Mouse (Mus musculus): ENCODE results near the gene Tmem231. TPM values are rescaled to one million over a fixed set of nuclear protein-coding genes. Genes with fewer than 3 reads are reported as not detected.

The Tmem231 gene
- 0.54 and 2.1 TPM in 2 replicates for polyA plus RNA-seq (2012; ENCODE audit: insufficient read depth, insufficient read length, missing spikeins)

DNA sequence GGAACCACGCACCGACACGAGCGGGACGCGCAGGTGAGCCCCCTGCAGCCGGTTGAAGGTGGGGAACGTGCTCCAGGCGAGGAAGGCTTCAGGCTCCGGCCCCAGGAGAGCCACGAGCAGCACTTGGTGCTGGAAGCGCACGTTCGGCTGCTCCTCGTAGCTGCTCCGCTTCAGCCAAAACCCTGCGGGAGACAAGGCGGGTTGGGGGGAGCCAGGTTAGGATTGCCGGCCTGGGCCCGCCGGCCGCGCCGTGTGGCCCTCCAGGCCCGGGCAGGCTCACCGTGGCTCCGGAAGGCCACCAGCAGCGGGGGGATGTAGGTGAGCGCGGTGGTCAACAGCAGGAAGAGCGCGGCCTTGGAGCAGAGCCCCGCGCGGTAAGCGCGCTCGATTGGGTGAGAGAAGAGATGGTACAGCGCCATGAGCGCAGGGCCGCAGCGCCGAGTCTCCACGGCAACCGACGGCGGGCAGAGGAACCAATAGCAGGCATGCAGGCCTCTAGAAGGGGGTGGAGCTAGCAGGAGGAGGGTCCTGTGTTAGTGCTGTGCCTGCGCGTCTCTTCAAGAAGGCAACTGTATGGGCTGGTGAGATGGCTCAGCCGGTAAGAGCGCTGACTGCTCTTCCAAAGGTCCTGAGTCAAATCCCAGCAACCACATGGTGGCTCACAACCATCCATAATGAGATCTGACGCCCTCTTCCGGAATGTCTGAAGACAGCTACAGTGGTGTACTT is at the start of gene Tmem231:
Gene Tmem231, minus strand, starts transcription at position 534 of the 729 bp plus-strand sequence.
- Histone ChIP-seq H3K4me1 (ENCODE audit: control insufficient read depth, insufficient read depth, insufficient read length, low read length) (no peaks in the 10 kb centered on the region; the same call in 1 of the 2 replicates), H3K27ac (replicated peaks; ENCODE audit: low read depth, low read length) (no peak within 1 kb of the TSS), H3K4me3 (ENCODE audit: insufficient read depth, low read depth, low read length) (peak within 1 kb of the TSS; percentile 82)

DNA sequence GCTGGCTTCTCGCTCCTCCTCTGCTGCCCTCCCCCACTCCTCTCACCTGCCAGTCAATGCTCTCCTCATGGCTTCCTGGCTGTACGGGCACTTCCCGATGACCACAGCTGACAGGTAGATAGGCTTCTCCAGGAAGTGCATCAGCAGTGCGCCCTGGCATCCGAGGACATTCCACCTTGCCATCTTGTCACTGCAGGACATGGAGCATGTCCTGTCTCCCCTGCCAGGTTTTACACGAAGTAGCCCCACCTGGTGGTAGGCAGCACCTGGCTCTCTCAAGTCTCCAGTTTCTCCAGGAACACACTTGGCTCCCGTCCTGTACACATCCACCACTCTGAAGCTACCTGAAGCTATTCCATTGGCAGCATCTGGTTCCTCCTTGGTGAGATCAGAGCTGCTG is 48.4 kb upstream of the Tmem231 start:
- H3K4me1 ChIP-seq (ENCODE audit: control insufficient read depth, insufficient read depth, insufficient read length, low read length), result no peaks in the 10 kb centered on the region
- H3K27ac ChIP-seq (replicated peaks; ENCODE audit: low read depth, low read length), result no peak overlapping the region
- H3K4me3 ChIP-seq (ENCODE audit: insufficient read depth, low read depth, low read length), result no peak overlapping the region

DNA sequence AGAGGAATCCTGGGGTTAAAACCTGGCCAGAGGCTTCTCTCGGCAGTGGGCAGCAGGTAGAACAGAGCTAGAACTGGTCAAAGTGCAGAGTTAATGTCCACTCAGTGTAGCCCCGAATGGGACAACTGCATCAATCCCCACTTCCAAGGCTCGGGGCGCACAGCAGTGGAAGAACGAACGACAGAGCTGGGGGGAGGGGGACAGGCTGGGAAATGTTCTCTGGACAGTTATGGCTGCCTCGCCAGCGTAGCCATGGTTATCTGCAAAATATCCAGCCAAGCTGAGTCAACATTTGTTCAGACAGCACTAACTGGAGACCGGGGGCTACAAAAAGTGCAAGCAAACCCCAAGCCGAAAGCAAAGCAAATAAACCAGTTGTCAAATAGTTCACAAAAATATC is 44.5 kb upstream of the Tmem231 start:
- H3K4me1 ChIP-seq (ENCODE audit: control insufficient read depth, insufficient read depth, insufficient read length, low read length), result no peaks in the 10 kb centered on the region
- no peak overlapping the region for H3K4me3 ChIP-seq (ENCODE audit: insufficient read depth, low read depth, low read length)
- H3K27ac ChIP-seq (replicated peaks; ENCODE audit: low read depth, low read length), result no peak overlapping the region

DNA sequence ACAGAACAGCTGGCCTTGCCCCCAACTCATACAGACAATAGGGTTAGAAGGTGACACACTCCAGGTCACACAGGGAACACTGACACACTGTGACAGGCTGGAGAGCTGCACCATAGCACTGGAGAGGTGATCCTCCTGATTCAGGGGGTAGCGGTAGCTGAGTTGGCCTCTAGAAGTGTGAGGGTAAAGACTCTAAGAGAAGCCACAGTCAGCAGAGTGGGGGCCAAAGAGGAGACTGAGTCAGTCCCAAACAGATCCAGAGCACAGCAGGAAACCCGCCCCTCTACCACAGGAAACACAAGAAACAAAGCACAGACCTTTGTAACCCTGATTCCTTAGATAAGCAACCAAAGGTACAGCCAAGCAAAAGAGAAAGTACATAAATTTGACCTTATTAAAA is 42.6 kb upstream of the Tmem231 start:
- H3K4me3 ChIP-seq (ENCODE audit: insufficient read depth, low read depth, low read length), result no peak overlapping the region
- no peak overlapping the region; the same call in 1 of the 2 replicates for H3K27ac ChIP-seq (replicated peaks; ENCODE audit: low read depth, low read length)
- no peaks in the 10 kb centered on the region for H3K4me1 ChIP-seq (ENCODE audit: control insufficient read depth, insufficient read depth, insufficient read length, low read length)

DNA sequence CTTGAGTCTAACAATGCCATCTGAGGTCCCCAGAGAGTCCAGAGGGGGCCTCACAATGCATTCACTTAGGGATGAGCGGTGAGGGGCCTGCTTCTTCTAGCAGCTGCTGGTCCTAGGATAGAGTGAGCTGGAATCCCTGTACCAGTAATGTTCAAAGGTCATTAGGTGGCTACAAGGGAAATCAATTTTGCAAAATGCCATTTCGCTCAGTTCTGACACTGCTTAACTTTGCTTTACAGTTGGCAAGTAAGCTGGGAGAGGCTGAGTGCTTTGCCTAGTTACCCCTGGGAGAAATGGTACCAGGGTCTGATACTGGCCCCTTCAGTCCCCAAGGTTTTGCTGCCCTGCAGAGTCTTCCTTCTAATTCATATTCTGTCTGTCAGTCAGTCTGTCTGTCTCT is 42.0 kb upstream of the Tmem231 start:
- Histone ChIP-seq H3K4me3 (ENCODE audit: insufficient read depth, low read depth, low read length) (no peak overlapping the region), H3K4me1 (ENCODE audit: control insufficient read depth, insufficient read depth, insufficient read length, low read length) (no peaks in the 10 kb centered on the region), H3K27ac (replicated peaks; ENCODE audit: low read depth, low read length) (no peak overlapping the region)

DNA sequence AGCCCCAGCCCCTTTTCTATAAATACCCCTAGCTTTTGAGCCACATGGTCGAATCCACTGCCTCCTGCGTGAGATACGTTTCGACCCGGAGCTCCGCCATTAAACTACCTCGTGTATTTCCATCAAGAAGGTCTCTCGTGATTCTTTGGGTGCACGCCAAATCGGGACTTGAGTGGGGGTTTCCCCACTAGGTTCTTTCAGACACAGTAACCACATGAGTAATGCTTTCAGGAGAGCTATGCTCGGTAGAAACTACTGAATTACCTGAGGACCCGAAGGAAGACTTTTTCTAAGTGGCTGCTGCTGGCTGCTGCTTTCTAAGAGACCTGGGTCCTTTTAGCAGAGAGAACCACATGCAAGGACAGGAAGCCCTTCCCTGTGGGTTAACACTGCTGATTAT is 40.5 kb upstream of the Tmem231 start:
- no peak overlapping the region for H3K4me3 ChIP-seq (ENCODE audit: insufficient read depth, low read depth, low read length)
- H3K4me1 ChIP-seq (ENCODE audit: control insufficient read depth, insufficient read depth, insufficient read length, low read length), result no peaks in the 10 kb centered on the region
- no peak overlapping the region for H3K27ac ChIP-seq (replicated peaks; ENCODE audit: low read depth, low read length)

DNA sequence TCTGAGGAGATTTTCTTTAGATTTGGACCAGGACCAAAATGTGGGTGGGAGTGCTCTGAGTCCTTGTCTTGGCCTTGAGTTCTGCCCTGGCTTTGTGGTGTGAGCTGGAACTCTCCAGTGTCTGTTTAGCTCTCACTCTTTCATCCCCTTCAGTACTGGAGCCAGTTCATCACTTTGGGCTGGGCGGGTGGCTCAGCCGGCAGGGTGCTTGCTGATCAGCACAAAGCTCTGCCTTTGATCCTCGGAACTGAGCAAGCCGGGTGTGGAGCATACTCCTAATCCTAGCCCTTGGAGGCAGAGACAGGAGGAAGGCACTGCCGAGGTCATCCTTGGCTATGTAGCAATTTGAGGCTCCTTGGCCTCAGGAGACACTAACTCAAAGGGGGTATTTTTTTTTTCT is 35.3 kb upstream of the Tmem231 start:
- Histone ChIP-seq H3K4me3 (ENCODE audit: insufficient read depth, low read depth, low read length) (no peak overlapping the region), H3K4me1 (ENCODE audit: control insufficient read depth, insufficient read depth, insufficient read length, low read length) (no peaks in the 10 kb centered on the region), H3K27ac (replicated peaks; ENCODE audit: low read depth, low read length) (no peak overlapping the region)

DNA sequence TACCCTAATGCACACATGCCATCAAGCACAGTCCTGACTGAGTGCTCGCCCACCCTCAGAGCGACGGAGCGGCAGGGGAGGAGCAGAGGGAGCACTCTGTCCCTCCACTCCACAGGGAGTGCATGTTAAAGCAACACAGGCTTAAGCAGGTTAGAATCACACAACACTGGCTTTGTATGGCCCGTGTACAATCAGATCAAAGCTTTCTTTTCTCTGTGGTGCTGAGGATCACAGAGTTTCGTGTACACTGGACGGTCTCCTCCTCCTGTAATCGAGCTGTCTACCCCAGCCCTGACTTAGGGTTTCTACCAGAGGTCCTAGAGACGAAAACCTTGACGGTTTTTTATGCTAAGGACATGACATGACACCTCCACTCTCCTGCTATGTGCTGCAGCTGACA is 34.9 kb upstream of the Tmem231 start:
- Histone ChIP-seq H3K27ac (replicated peaks; ENCODE audit: low read depth, low read length) (no peak overlapping the region), H3K4me1 (ENCODE audit: control insufficient read depth, insufficient read depth, insufficient read length, low read length) (no peaks in the 10 kb centered on the region), H3K4me3 (ENCODE audit: insufficient read depth, low read depth, low read length) (no peak overlapping the region)

DNA sequence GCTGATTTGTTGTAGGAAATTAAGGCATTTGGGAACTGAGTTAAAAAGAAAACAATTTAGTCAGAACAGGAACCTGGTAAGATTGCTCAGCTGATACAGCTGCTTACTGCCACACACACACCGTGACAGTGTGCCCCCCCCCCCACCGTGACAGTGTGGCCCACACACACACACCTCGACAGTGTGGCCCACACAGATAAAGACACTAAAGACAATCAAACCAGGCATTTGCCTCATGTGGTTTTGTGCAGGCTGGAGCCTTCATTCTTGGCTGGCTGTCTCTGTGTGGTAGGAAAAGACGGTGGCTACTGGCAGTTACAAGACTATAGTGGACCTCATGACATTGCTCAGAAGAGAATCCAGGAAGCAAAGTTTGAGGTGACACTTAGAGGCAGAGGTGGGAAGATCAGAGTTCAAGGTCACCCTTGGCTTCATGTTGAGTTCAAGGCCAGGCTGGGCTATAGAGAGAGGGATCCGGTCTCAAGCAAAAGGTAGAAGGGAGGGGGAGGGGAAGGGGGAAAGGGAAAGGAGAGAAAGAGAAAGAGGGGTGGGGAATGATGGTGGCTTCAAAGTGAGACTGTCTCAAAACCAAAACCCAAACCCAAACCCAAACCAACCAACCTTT is 33.7 kb upstream of the Tmem231 start:
- Histone ChIP-seq H3K4me3 (ENCODE audit: insufficient read depth, low read depth, low read length) (no peak overlapping the region), H3K4me1 (ENCODE audit: control insufficient read depth, insufficient read depth, insufficient read length, low read length) (no peaks in the 10 kb centered on the region), H3K27ac (replicated peaks; ENCODE audit: low read depth, low read length) (no peak overlapping the region)

DNA sequence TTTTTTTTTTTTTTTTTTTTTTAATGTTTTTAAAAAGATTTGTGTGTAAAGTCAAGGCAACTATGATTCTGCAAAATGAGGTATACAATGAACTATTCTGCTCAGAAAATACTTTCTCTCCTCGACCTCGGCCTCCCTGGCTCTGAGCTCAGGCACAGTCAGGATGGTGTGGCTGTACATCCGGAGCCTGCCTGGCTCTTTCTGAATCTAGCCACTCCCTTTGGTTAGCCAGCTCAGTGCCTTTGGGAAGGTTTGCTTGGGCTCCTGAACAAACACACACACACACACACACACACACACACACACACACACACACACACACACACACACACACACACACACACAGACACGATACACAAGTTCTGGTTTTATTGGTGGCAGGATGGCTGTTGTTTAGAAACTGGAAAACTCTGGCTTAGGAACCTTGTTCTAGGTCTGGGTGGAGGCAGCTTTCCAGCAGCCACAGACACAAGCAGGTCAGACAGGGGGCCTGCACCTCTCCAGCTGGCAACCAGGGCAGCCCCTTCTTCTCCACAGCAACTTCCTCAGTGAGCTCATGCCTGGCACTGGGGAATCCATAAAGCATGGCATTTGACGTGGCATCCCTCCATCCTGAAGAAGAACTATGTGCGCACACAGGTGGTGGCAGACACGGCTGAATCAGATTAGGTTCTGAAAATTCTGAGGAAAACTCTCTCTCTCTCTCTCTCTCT is 31.3 kb upstream of the Tmem231 start:
- H3K4me3 ChIP-seq (ENCODE audit: insufficient read depth, low read depth, low read length), result no peak overlapping the region
- H3K4me1 ChIP-seq (ENCODE audit: control insufficient read depth, insufficient read depth, insufficient read length, low read length), result no peaks in the 10 kb centered on the region
- H3K27ac ChIP-seq (replicated peaks; ENCODE audit: low read depth, low read length), result no peak overlapping the region

DNA sequence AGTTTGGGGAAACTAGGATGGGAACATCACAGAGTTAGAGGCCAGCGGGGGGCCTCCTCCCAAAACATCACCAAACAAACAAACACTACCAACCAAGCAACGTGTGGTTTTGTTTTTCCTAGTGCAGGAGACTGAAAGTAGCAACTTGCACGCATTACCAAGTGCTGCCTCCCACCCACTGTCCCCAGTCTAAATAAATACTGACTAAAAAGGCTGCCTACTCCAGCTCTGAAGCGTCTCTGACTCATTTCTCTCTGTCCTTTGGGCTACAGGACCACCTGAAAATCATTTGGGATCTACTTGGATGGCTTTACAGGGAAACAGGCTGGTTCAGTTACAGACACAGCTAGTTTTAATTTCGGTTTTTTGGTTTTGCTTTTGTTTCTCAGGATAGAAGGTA is 30.7 kb upstream of the Tmem231 start:
- no peak overlapping the region for H3K27ac ChIP-seq (replicated peaks; ENCODE audit: low read depth, low read length)
- H3K4me1 ChIP-seq (ENCODE audit: control insufficient read depth, insufficient read depth, insufficient read length, low read length), result no peaks in the 10 kb centered on the region
- no peak overlapping the region for H3K4me3 ChIP-seq (ENCODE audit: insufficient read depth, low read depth, low read length)

DNA sequence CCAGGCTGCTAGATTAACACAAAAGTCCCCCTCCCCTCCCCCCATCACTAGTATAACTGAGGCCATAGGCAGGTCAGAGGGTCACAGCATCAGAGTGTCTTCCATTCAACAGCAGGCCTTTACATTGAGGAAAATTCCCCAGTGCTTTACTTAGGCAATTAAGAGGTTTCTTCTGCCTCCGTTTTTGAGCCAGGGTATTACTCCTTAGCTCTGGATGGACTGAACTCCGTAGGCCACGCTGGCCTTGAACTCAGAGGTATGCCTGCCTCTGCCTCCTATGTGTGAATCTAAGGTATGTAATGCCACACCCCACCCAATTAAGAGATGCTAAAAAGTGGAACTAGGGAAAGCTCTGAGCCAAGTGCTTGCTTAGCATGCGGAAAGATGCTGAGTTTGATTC is 29.9 kb upstream of the Tmem231 start:
- no peak overlapping the region for H3K27ac ChIP-seq (replicated peaks; ENCODE audit: low read depth, low read length)
- no peaks in the 10 kb centered on the region for H3K4me1 ChIP-seq (ENCODE audit: control insufficient read depth, insufficient read depth, insufficient read length, low read length)
- no peak overlapping the region for H3K4me3 ChIP-seq (ENCODE audit: insufficient read depth, low read depth, low read length)

DNA sequence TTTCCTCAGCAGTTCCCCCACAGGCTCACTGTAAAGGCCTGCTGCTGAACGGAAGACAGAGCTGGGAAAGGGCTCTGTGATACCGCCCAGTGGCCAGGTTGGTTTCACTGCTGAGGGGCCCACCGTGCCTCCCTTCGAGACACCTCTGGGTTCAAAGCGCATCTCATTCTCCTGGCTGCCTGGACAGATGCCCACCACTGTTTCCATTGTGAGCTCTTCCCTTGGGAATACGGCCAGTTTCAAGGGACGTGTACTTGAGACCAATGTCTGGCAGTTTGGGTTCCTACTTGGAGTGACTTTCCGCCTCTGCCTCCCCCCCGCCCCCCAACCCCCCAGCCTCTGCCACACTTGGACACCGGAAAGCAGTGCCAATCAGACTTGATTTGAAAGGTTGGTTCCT is 29.4 kb upstream of the Tmem231 start:
- no peaks in the 10 kb centered on the region for H3K4me1 ChIP-seq (ENCODE audit: control insufficient read depth, insufficient read depth, insufficient read length, low read length)
- H3K4me3 ChIP-seq (ENCODE audit: insufficient read depth, low read depth, low read length), result no peak overlapping the region
- H3K27ac ChIP-seq (replicated peaks; ENCODE audit: low read depth, low read length), result no peak overlapping the region

DNA sequence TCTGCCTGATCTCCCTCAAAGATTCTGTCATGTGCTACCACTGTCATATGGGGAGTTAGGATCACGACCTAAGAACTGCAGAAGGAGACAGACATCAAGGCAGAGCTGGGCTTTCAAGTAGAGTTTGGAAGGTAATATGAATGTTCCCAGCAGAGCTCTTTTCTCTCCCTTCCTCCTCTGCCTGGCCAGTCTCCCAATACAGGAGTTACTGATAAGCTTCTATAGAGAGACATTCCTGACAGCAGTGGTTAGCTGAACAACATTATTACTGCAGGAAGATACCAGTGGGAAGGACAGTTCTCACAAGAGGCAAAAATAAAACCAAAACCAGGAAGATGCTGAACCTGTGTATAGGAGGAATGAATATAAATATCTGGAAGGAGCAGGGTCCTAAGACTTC is 28.9 kb upstream of the Tmem231 start:
- H3K27ac ChIP-seq (replicated peaks; ENCODE audit: low read depth, low read length), result no peak overlapping the region
- H3K4me1 ChIP-seq (ENCODE audit: control insufficient read depth, insufficient read depth, insufficient read length, low read length), result no peaks in the 10 kb centered on the region
- H3K4me3 ChIP-seq (ENCODE audit: insufficient read depth, low read depth, low read length), result no peak overlapping the region

DNA sequence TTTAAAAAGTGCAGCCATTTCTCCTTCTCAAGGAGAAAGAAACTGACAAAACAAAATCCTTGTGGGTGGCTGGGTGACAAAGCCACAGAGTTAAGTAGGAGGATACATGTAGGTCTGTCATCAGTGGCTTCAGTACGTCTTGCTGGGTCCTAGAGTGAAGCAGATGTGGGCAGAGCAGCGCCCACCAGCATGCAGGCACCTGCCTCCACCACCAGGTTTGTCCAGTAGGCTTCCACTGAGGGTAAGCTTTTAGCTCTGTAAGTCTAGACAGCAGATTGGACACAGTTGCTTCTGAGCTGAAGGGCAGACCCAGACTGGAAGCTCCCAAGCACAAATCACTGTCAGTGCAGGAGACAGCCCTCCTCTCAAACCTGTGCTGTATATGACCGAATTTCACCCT is 27.6 kb upstream of the Tmem231 start:
- no peaks in the 10 kb centered on the region for H3K4me1 ChIP-seq (ENCODE audit: control insufficient read depth, insufficient read depth, insufficient read length, low read length)
- no peak overlapping the region for H3K27ac ChIP-seq (replicated peaks; ENCODE audit: low read depth, low read length)
- H3K4me3 ChIP-seq (ENCODE audit: insufficient read depth, low read depth, low read length), result no peak overlapping the region
